Mouse (Mus musculus) c-Kit-negative CD71-positive TER-119-positive erythroid progenitor cells, embryonic 14.5 days (primary cell): Measurements from ENCODE around the gene 2310039H08Rik.
"Not testable (repeated sequence)": the region's sequence is repeated elsewhere in the genome, so short reads cannot be mapped to it uniquely, and the experiment has no call there.

Source experiments
- DNase-seq: peaks from one replicate; pipeline ENCODE4 v3.0.0-alpha.2; 2013; ENCODE audit warnings: low read depth, low spot score

The 2310039H08Rik gene

GRCm38 (mm10) chr17:46758753-46759152 lies 13.7 kb upstream of the 2310039H08Rik start:
- no peak for DNase-seq

- DNase-seq = no peak
These were observed 8.9 kb upstream of the 2310039H08Rik start, which contains the start of gene Ptcra for GRCm38 (mm10) chr17:46763544-46763943. Ptcra (minus strand) TSS chr17:46763712.

GRCm38 (mm10) chr17:46764916-46765315 lies 7.5 kb upstream of the 2310039H08Rik start:
- DNase-seq = not testable (repeated sequence)

- DNase-seq = no peak
These were observed 4.6 kb upstream of the 2310039H08Rik start for GRCm38 (mm10) chr17:46767868-46768267.

GRCm38 (mm10) chr17:46770546-46770945 lies 1.9 kb upstream of the 2310039H08Rik start:
- DNase-seq = no peak

- no peak for DNase-seq
These were observed 1.4 kb upstream of the 2310039H08Rik start for GRCm38 (mm10) chr17:46771025-46771424.

GRCm38 (mm10) chr17:46771616-46772015 lies 819 bp upstream of the 2310039H08Rik start:
- DNase-seq = no peak

GRCm38 (mm10) chr17:46772038-46772403 lies 414 bp upstream of the 2310039H08Rik start:
- DNase-seq = no peak

GRCm38 (mm10) chr17:46773278-46774130 lies 1.1 kb downstream of the 2310039H08Rik start:
- DNase-seq = no peak

- no peak for DNase-seq
These were observed 1.7 kb downstream of the 2310039H08Rik start for GRCm38 (mm10) chr17:46774131-46774472.

GRCm38 (mm10) chr17:46775070-46775469 lies 2.6 kb downstream of the 2310039H08Rik start:
- DNase-seq = no peak

GRCm38 (mm10) chr17:46776087-46776486 lies 3.7 kb downstream of the 2310039H08Rik start:
- no peak for DNase-seq

GRCm38 (mm10) chr17:46781876-46782275 lies 9.4 kb downstream of the 2310039H08Rik start:
- DNase-seq = no peak

GRCm38 (mm10) chr17:46782341-46783221 lies 10.1 kb downstream of the 2310039H08Rik start, which contains the start of gene Rpl7l1:
Rpl7l1 (minus strand) TSS chr17:46782672.
- peak; percentile 91 for DNase-seq

- no peak for DNase-seq
These were observed 10.8 kb downstream of the 2310039H08Rik start for GRCm38 (mm10) chr17:46783222-46783565.

- no peak for DNase-seq
These were observed 14.5 kb downstream of the 2310039H08Rik start for GRCm38 (mm10) chr17:46786952-46787351.

- DNase-seq = not testable (repeated sequence)
These were observed 15.5 kb downstream of the 2310039H08Rik start for GRCm38 (mm10) chr17:46787974-46788373.

- DNase-seq = no peak
These were observed 20.5 kb downstream of the 2310039H08Rik start for GRCm38 (mm10) chr17:46792963-46793362.

GRCm38 (mm10) chr17:46796743-46797142 lies 24.3 kb downstream of the 2310039H08Rik start:
- no peak for DNase-seq

- DNase-seq = no peak
These were observed 25.0 kb downstream of the 2310039H08Rik start for GRCm38 (mm10) chr17:46797386-46797785.

- no peak for DNase-seq
These were observed 27.2 kb downstream of the 2310039H08Rik start for GRCm38 (mm10) chr17:46799680-46800079.

- no peak for DNase-seq
These were observed 29.3 kb downstream of the 2310039H08Rik start for GRCm38 (mm10) chr17:46801761-46802160.
